Mouse (Mus musculus): ENCODE data around the gene Gm20683.

DNA sequence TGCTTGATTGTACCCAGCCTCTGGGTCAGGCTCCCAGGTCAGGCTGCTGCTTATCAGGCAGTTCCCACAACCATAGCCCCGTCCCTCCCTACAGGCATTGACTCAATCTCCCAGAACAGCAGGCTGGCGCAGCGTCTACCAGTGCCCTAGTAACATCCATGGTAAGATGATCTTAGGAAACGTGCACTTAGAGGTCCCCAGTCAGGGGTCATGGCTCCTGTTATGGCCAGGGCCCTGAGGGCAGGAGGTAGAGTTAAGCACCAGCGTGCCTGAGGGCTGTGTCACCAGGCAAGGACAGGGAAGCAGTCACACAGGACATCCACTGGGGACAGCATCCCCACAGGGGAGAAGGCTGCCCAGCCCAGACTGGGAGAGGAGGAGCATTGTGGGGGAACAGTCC is 40.7 kb upstream of the Gm20683 start:
- TF ChIP-seq CTCF (IDR thresholded peaks at IDR 0.05; ENCODE audit: insufficient read depth, low read depth, low read length) (no peak), POLR2A (IDR thresholded peaks at IDR 0.05; ENCODE audit: insufficient read depth, low read depth, low read length) (no peak)
